Mouse (Mus musculus): ENCODE data around the gene Gm20890. TPM values are rescaled to one million over a fixed set of nuclear protein-coding genes. Genes with fewer than 3 reads are reported as not detected.

Gm20890 gene
- total RNA-seq (2023) = not detected

GRCm38 (mm10) chrY:26776699-26777098, at the start of gene Gm20890:
Gm20890 (minus strand) TSS chrY:26776799.

